Mouse (Mus musculus) forebrain, embryonic 16.5 days (tissue): ENCODE results near the gene Acot2. TPM values are rescaled to one million over a fixed set of nuclear protein-coding genes. Genes with fewer than 3 reads are reported as not detected.
A peak's percentile ranks its signal among the peaks of the same experiment; 100 is the strongest.
"Not testable (repeated sequence)": the region's sequence is repeated elsewhere in the genome, so short reads cannot be mapped to it uniquely, and the experiment has no call there.

Source experiments
- ATAC-seq: fragments of 200-750 bp; cut with Nextera tagmentation; 2 replicates; pipeline ENCODE4 v1.8.0; 2017; ENCODE audit warnings: mild to moderate bottlenecking, moderate library complexity
- H3K27ac ChIP-seq: fragments of 300-500 bp; sonication (generic); 2 replicates; pipeline ENCODE4 v1.5.1; 2014; ENCODE audit warnings: low read length, control low read depth
- H3K27me3 ChIP-seq: fragments of 300-500 bp; sonication (generic); replicated peaks from 2 replicates; pipeline ENCODE4 v1.6.1; 2014; ENCODE audit warnings: low read length; ENCODE audit not compliant: control insufficient read depth, insufficient read depth
- H3K36me3 ChIP-seq: fragments of 300-500 bp; sonication (generic); 2 replicates; pipeline ENCODE4 v1.6.1; 2014; ENCODE audit not compliant: control insufficient read depth, insufficient read depth
- H3K4me1 ChIP-seq: fragments of 300-500 bp; sonication (generic); replicated peaks from 2 replicates; pipeline ENCODE4 v1.6.1; 2014; ENCODE audit warnings: low read length; ENCODE audit not compliant: control insufficient read depth, insufficient read depth
- H3K4me2 ChIP-seq: fragments of 300-500 bp; sonication (generic); 2 replicates; pipeline ENCODE4 v1.6.1; 2014; ENCODE audit warnings: mild to moderate bottlenecking, low read length, control low read depth
- H3K4me3 ChIP-seq: fragments of 300-500 bp; sonication (generic); replicated peaks from 2 replicates; pipeline ENCODE4 v1.5.1; 2014; ENCODE audit warnings: mild to moderate bottlenecking, low read length, control low read depth
- H3K9ac ChIP-seq: fragments of 300-500 bp; sonication (generic); replicated peaks from 2 replicates; pipeline ENCODE4 v1.6.1; 2014; ENCODE audit warnings: low read depth, low read length, control low read depth
- H3K9me3 ChIP-seq: fragments of 300-500 bp; sonication (generic); 2 replicates; pipeline ENCODE4 v1.6.1; 2016; ENCODE audit warnings: low read length; ENCODE audit not compliant: control insufficient read depth
- WGBS: fragments of 180-500 bp; shearing (Covaris S2); extraction: QIAGEN DNeasy Blood & Tissue Kit; methylation state at CpG from one replicate; pipeline ENCODE4 v1.1.7; 2014; 5-methylcytosine and 5-hydroxymethylcytosine counted together
- polyA plus RNA-seq: library from polyadenylated mRNA; unstranded; fragments of >200 nt; fragmentation: Nextera tagmentation; extraction: Ambion mirVana; gene quantifications from 2 replicates; pipeline ENCODE4 v1.2.1, GENCODE M21; 2015

The Acot2 gene
- polyA plus RNA-seq, 1 experiment from 2014 or later, result 9.4 TPM

- not testable (repeated sequence) for H3K4me1 ChIP-seq, H3K4me3 ChIP-seq, H3K27ac ChIP-seq, H3K9me3 ChIP-seq, H3K27me3 ChIP-seq, H3K9ac ChIP-seq, H3K36me3 ChIP-seq, H3K4me2 ChIP-seq, ATAC-seq
- WGBS, result 44% methylated on average over 3 of the region's 3 CpGs
These were observed 40.7 kb downstream of the Acot2 start for GRCm38 (mm10) chr12:84028328-84028727.

- H3K27ac ChIP-seq, H3K36me3 ChIP-seq, H3K4me2 ChIP-seq, H3K9ac ChIP-seq, H3K4me3 ChIP-seq, H3K27me3 ChIP-seq, ATAC-seq, H3K4me1 ChIP-seq, H3K9me3 ChIP-seq: not testable (repeated sequence)
- 75% methylated on average over 1 of the region's 1 CpGs for WGBS
These were observed 41.4 kb downstream of the Acot2 start for GRCm38 (mm10) chr12:84029043-84029442.

GRCm38 (mm10) chr12:84030659-84031332, 43.1 kb downstream of the Acot2 start:
- 69% methylated on average over 4 of the region's 4 CpGs for WGBS
- Histone ChIP-seq H3K9ac (no peak overlapping the region), H3K27ac (no peak overlapping the region), H3K9me3 (no peaks in the 10 kb centered on the region), H3K27me3 (no peaks in the 10 kb centered on the region), H3K4me2 (no peak overlapping the region), H3K4me3 (no peak overlapping the region), H3K4me1 (no peaks in the 10 kb centered on the region), H3K36me3 (no peaks in the 10 kb centered on the region)
- ATAC-seq, result peak; percentile 83

- H3K36me3 ChIP-seq, result no peaks in the 10 kb centered on the region
- H3K27me3 ChIP-seq, result no peaks in the 10 kb centered on the region
- H3K4me1 ChIP-seq, result no peaks in the 10 kb centered on the region
- no peak overlapping the region for H3K4me2 ChIP-seq
- no peak for ATAC-seq
- H3K27ac ChIP-seq, result no peak overlapping the region
- no peaks in the 10 kb centered on the region for H3K9me3 ChIP-seq
- no peak overlapping the region for H3K4me3 ChIP-seq
- no peak overlapping the region for H3K9ac ChIP-seq
- WGBS, result 92% methylated on average over 4 of the region's 4 CpGs
These were observed 45.2 kb downstream of the Acot2 start for GRCm38 (mm10) chr12:84032854-84033253.

- not testable (repeated sequence) for H3K4me2 ChIP-seq, H3K9me3 ChIP-seq, H3K4me1 ChIP-seq, H3K36me3 ChIP-seq, H3K27ac ChIP-seq, H3K9ac ChIP-seq, H3K4me3 ChIP-seq, H3K27me3 ChIP-seq, ATAC-seq
- 82% methylated on average over 2 of the region's 2 CpGs for WGBS
These were observed 45.6 kb downstream of the Acot2 start for GRCm38 (mm10) chr12:84033302-84033701.

- Histone ChIP-seq H3K36me3 (no peaks in the 10 kb centered on the region), H3K9ac (no peak overlapping the region), H3K27me3 (no peaks in the 10 kb centered on the region), H3K4me3 (no peak overlapping the region), H3K4me2 (no peak overlapping the region), H3K27ac (no peak overlapping the region), H3K4me1 (no peaks in the 10 kb centered on the region), H3K9me3 (no peaks in the 10 kb centered on the region)
- ATAC-seq, result no peak
- WGBS, result 81% methylated on average over 4 of the region's 4 CpGs
These were observed 46.4 kb downstream of the Acot2 start for GRCm38 (mm10) chr12:84034108-84034507.

GRCm38 (mm10) chr12:84038241-84038640, 50.6 kb downstream of the Acot2 start, which contains the start of gene Acot4:
Gene Acot4 (plus strand): TSS chr12:84038379.
- H3K4me2 ChIP-seq, result peak within 1 kb of the TSS; percentile 64
- H3K9me3 ChIP-seq, H3K27ac ChIP-seq, H3K4me1 ChIP-seq, H3K36me3 ChIP-seq, H3K27me3 ChIP-seq: not testable (repeated sequence)
- peak within 1 kb of the TSS; percentile 45 for H3K4me3 ChIP-seq
- peak within 1 kb of the TSS; percentile 55 for H3K9ac ChIP-seq
- WGBS, result 11% methylated on average over 32 of the region's 32 CpGs
- peak; percentile 61 for ATAC-seq

- ATAC-seq, H3K9me3 ChIP-seq, H3K36me3 ChIP-seq, H3K27me3 ChIP-seq, H3K4me1 ChIP-seq, H3K27ac ChIP-seq: not testable (repeated sequence)
- peak within 1 kb of the TSS; percentile 45 for H3K4me3 ChIP-seq
- peak within 1 kb of the TSS; percentile 55 for H3K9ac ChIP-seq
- 2% methylated on average over 39 of the region's 39 CpGs for WGBS
- peak within 1 kb of the TSS; percentile 64 for H3K4me2 ChIP-seq
These were observed 51.0 kb downstream of the Acot2 start, which contains the start of gene Gm49366 for GRCm38 (mm10) chr12:84038691-84039111. Gene Gm49366 (plus strand): TSS chr12:84038935.

- H3K36me3 ChIP-seq, result no peaks in the 10 kb centered on the region
- no peak overlapping the region for H3K9ac ChIP-seq
- H3K27ac ChIP-seq, result no peak overlapping the region
- no peak overlapping the region for H3K4me3 ChIP-seq
- no peak overlapping the region for H3K4me2 ChIP-seq
- peaks cover 2% of the 10 kb centered on the region; the same call in 1 of the 2 replicates for H3K9me3 ChIP-seq
- WGBS, result 89% methylated on average over 5 of the region's 5 CpGs
- H3K27me3 ChIP-seq, result no peaks in the 10 kb centered on the region
- H3K4me1 ChIP-seq, result no peaks in the 10 kb centered on the region
- no peak for ATAC-seq
These were observed 54.6 kb downstream of the Acot2 start for GRCm38 (mm10) chr12:84042248-84042647.
